Mouse (Mus musculus) forebrain, embryonic 11.5 days (tissue): ENCODE results near the gene Lrrk1. TPM values are rescaled to one million over a fixed set of nuclear protein-coding genes. Genes with fewer than 3 reads are reported as not detected.

Experiments used
- ATAC-seq: fragments of 200-750 bp; cut with Nextera tagmentation; replicated peaks from 2 replicates; pipeline ENCODE4 v1.8.0; 2017; ENCODE audit warnings: moderate TSS enrichment; ENCODE audit not compliant: low FRiP score
- DNase-seq: peaks from one replicate; pipeline ENCODE4 v3.0.0-alpha.2; 2017; ENCODE audit warnings: low spot score
- H3K27ac ChIP-seq: fragments of 300-500 bp; sonication (generic); 2 replicates; pipeline ENCODE4 v1.5.1; 2014; ENCODE audit warnings: low read depth, low read length
- H3K27me3 ChIP-seq: fragments of 300-500 bp; sonication (generic); 2 replicates; pipeline ENCODE4 v1.6.1; 2014; ENCODE audit warnings: mild to moderate bottlenecking, low read length, mixed read lengths; ENCODE audit not compliant: control insufficient read depth, insufficient read depth
- H3K36me3 ChIP-seq: fragments of 300-500 bp; sonication (generic); 2 replicates; pipeline ENCODE4 v1.6.1; 2014; ENCODE audit warnings: mild to moderate bottlenecking, low read length, moderate library complexity, mixed read lengths; ENCODE audit not compliant: control insufficient read depth, insufficient read depth
- H3K4me1 ChIP-seq: fragments of 300-500 bp; sonication (generic); replicated peaks from 2 replicates; pipeline ENCODE4 v1.6.1; 2014; ENCODE audit warnings: low read length, mixed read lengths; ENCODE audit not compliant: control insufficient read depth, insufficient read depth
- H3K4me2 ChIP-seq: fragments of 300-500 bp; sonication (generic); 2 replicates; pipeline ENCODE4 v1.6.1; 2014; ENCODE audit warnings: low read depth, mild to moderate bottlenecking, low read length, moderate library complexity, mixed read lengths; ENCODE audit not compliant: severe bottlenecking
- H3K4me3 ChIP-seq: fragments of 300-500 bp; sonication (generic); 2 replicates; pipeline ENCODE4 v1.5.1; 2014; ENCODE audit warnings: low read depth, low read length
- H3K9ac ChIP-seq: fragments of 300-500 bp; sonication (generic); 2 replicates; pipeline ENCODE4 v1.6.1; 2014; ENCODE audit warnings: low read length
- H3K9me3 ChIP-seq: fragments of 300-500 bp; sonication (generic); 2 replicates; pipeline ENCODE4 v1.6.1; 2016; ENCODE audit warnings: low read length, mixed read lengths; ENCODE audit not compliant: control insufficient read depth
- WGBS: fragments of 180-500 bp; shearing (Covaris S2); extraction: QIAGEN DNeasy Blood & Tissue Kit; methylation state at CpG from one replicate; pipeline ENCODE4 v1.1.7; 2014; 5-methylcytosine and 5-hydroxymethylcytosine counted together
- polyA plus RNA-seq: library from polyadenylated mRNA; unstranded; fragments of >200 nt; fragmentation: Nextera tagmentation; extraction: Ambion mirVana; gene quantifications from 2 replicates; pipeline ENCODE4 v1.2.1, GENCODE M21; 2014

Lrrk1 gene
- polyA plus RNA-seq, 1 experiment from 2014 or later, result 3.3 TPM

DNA sequence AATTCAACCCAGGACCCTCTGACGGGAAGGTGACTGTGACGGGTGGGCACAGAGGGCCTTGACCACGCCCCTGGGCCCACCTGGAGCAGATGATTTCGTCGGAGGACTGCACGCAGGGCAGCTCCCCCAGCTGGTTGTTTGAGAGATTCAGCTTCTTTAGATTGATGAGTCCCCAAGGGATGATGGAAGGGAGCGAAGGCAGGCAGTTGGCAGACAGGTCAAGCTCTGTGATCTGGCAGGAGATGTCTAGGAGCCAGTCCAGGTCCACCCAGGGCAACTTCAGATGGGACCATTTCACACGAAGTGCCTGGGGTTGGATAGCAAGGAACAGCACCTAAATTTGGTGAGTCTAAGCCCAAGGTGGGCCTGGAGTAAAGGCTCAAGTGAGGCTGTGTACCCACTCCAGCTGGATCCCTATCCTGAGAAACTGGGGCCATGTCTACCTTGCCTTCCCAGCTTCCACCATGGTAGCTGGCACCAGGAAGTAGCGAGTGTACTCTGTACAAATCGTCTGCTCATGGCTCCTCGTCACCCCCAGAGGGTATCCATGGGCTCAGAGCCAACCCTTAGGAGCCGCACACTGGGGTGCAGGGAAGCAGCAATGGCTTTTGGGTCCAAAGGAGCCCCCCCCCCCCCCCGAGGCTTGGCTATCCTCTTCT lies 79.4 kb downstream of the Lrrk1 start:
- Histone ChIP-seq H3K9ac (no peak overlapping the region), H3K27ac (no peak overlapping the region), H3K27me3 (no peaks in the 10 kb centered on the region), H3K9me3 (no peaks in the 10 kb centered on the region), H3K4me3 (no peak overlapping the region), H3K4me2 (no peak overlapping the region), H3K4me1 (no peaks in the 10 kb centered on the region), H3K36me3 (no peaks in the 10 kb centered on the region)
- ATAC-seq (no peak), DNase-seq (no peak)
- WGBS, result 76% methylated on average over 13 of the region's 13 CpGs

DNA sequence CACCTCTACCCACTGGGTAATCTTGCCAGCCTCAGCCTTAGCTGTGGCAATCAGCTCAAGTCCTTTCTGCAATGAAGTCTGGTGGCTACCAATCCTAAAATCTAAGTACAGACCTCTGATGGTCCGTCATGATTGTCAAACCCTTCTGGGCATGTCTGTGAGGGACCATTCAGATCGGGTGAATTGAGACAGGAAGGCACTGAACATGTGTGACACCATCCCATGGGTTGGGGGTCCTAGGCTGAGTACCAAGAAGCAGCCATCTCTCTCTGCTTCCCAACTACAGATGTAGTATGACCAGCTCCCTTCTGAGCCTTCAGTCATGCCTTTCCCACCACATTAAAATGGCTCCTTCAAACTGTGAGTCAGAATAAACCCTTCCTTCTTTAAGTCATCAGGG lies 80.4 kb downstream of the Lrrk1 start:
- Histone ChIP-seq H3K4me2 (no peak overlapping the region), H3K4me3 (no peak overlapping the region), H3K27ac (no peak overlapping the region), H3K27me3 (no peaks in the 10 kb centered on the region), H3K9ac (no peak overlapping the region), H3K9me3 (no peaks in the 10 kb centered on the region), H3K4me1 (no peaks in the 10 kb centered on the region), H3K36me3 (no peaks in the 10 kb centered on the region)
- 81% methylated on average over 2 of the region's 2 CpGs for WGBS
- no peak for DNase-seq
- ATAC-seq, result no peak

DNA sequence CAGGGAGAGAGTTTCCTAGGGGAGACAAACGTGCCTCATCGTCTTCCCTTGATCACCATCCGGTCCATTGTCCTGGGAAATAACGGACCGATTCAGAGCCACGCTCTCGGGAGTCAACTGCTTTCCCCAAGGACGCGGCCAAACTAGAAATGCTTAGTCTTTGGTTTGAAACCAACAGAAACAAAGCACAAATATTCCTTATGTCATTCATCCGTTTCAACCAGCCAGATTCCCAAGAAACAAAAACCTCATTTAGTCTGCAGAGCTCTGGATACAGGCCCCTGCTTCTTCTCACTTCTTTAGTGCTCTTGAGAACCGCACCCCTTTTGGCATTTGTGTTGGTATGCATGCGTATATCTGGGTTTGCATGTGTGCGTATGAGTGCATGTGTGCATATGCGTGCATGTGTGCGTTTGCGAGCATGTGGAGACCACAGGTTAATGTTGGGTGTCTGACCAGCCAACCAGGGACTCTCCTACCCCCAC lies 82.4 kb downstream of the Lrrk1 start:
- H3K27ac ChIP-seq, result no peak overlapping the region
- H3K9ac ChIP-seq, result no peak overlapping the region
- no peak overlapping the region for H3K4me2 ChIP-seq
- H3K36me3 ChIP-seq, result no peaks in the 10 kb centered on the region
- no peak overlapping the region for H3K4me3 ChIP-seq
- H3K9me3 ChIP-seq, result no peaks in the 10 kb centered on the region
- no peak for DNase-seq
- no peaks in the 10 kb centered on the region for H3K4me1 ChIP-seq
- no peak for ATAC-seq
- WGBS, result 86% methylated on average over 16 of the region's 16 CpGs
- H3K27me3 ChIP-seq, result no peaks in the 10 kb centered on the region

DNA sequence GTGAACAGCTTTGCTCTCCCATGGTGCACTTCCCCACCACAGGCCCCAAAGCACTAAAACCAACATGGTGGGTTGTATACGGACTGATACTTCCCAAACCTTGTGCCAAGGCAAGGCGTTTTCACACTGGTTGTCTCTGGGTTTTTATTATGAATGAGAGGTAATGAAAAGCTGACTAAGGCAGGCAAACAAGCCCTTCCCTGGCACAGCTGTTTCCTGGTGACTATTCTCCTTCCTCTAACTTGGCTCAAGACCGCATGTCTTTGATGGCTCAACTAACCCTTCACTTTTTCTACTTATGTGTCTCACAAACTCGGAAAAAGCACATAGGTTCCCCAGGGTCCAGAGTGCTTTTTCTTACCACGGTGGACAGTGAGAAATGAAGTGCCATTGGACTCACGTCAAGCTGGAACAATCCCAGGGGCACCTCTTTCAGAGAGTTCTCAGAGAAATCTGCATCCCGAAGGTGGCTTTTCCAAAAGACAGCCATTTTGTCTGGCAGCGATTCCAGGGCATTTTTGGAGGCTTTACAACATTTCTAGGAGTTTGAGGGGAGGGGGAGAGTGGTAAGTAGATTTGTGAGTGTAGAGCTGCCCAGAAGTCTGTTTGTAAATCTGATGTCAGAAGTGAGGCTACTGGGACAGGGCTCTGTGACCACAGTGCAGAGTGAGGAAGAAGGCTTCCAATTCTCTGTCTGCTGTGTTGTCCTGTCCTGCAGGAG lies 83.0 kb downstream of the Lrrk1 start:
- DNase-seq, result no peak
- 89% methylated on average over 8 of the region's 8 CpGs for WGBS
- H3K9ac ChIP-seq, result no peak overlapping the region
- H3K9me3 ChIP-seq, result no peaks in the 10 kb centered on the region
- no peak overlapping the region for H3K4me2 ChIP-seq
- no peaks in the 10 kb centered on the region for H3K36me3 ChIP-seq
- no peak for ATAC-seq
- H3K27me3 ChIP-seq, result no peaks in the 10 kb centered on the region
- no peak overlapping the region for H3K4me3 ChIP-seq
- no peak overlapping the region for H3K27ac ChIP-seq
- no peaks in the 10 kb centered on the region for H3K4me1 ChIP-seq

DNA sequence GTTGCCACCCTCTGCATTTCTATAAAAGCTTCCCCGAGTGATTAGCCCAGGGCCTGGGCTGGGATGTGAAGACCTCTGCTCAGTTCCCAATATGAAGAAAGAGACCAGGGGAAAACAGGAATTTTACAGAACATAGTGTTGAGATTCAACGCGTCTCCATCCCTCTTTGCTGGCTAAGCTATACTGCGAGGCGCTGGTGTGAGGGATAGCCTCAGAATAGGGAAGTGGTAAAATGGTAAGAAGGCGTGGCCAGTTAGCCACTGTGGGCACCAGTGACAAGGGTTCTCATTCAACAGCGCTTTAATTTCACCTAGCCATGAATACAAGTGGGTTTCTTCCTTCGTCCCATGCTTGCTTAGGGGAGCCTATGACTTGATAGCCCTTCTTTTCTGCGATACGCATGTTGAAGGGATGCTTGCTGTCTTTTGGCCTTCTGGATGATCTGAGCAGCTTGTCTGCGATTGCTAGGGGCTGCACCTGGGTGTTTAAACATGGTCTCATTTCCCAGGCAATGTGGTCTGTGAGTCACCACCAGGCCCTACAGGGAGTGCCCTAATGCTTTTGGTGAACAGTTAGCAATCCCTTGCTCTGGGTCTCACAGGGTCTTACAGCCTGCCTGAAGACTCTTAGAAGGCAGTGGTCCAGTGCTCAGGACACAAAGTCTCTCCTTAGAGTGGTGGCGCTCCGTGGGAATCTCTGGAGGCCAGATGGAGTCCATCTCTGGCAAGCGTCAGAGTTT lies 84.1 kb downstream of the Lrrk1 start:
- no peaks in the 10 kb centered on the region for H3K27me3 ChIP-seq
- H3K4me2 ChIP-seq, result no peak overlapping the region
- no peaks in the 10 kb centered on the region for H3K9me3 ChIP-seq
- DNase-seq, result no peak
- WGBS, result 90% methylated on average over 14 of the region's 14 CpGs
- H3K9ac ChIP-seq, result no peak overlapping the region
- no peaks in the 10 kb centered on the region for H3K4me1 ChIP-seq
- no peak overlapping the region for H3K4me3 ChIP-seq
- H3K27ac ChIP-seq, result no peak overlapping the region
- no peaks in the 10 kb centered on the region for H3K36me3 ChIP-seq
- no peak for ATAC-seq

DNA sequence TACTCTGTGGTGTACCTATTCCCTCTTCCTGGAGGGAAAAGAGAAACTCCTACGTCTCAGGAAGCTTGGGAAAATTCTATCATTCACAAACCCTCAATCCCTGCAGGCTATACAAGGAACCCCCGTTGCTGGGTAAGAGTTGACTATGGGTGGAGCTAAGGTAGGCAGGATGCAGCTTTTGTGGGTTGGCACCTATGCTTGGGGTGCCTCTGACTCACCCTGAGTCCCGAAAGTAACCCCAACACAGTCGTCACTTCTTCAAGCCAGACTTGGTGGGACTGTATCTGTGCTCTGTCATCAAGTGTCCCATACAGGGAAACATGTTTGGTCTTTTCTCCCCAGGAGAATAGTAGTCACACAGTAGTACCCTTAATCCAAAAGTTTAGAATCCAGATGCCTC lies 86.7 kb downstream of the Lrrk1 start:
- Histone ChIP-seq H3K36me3 (no peaks in the 10 kb centered on the region), H3K27ac (no peak overlapping the region), H3K4me1 (peaks cover 12% of the 10 kb centered on the region), H3K4me3 (no peak overlapping the region), H3K4me2 (no peak overlapping the region), H3K9me3 (no peaks in the 10 kb centered on the region), H3K9ac (no peak overlapping the region), H3K27me3 (no peaks in the 10 kb centered on the region)
- WGBS, result 76% methylated on average over 4 of the region's 4 CpGs
- no peak for ATAC-seq
- no peak for DNase-seq

DNA sequence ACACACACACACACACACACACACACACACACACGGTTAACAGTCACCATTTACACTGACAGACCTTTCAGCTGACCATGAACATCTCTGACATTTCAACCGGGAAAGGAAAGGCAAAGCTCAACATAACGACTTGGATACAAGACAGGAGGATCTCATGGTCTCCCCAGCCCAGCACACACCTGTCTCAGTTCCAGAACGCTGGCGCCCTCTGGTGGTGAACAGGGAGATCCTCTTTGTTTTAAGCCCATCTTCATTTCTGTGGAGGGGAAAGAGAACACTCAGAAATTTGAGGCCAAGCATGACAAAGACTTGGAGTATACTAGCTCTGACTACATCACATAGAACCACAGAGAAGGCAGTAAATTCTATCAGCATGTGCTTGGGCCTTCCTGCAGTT lies 87.5 kb downstream of the Lrrk1 start:
- Histone ChIP-seq H3K36me3 (no peaks in the 10 kb centered on the region), H3K27ac (no peak overlapping the region), H3K4me1 (peaks cover 15% of the 10 kb centered on the region), H3K4me3 (no peak overlapping the region), H3K9me3 (no peaks in the 10 kb centered on the region), H3K9ac (no peak overlapping the region), H3K4me2 (no peak overlapping the region), H3K27me3 (0 out of 2 replicates have a peak, but pooled peaks cover 4% of the 10 kb centered on the region)
- ATAC-seq (0 out of 2 replicates have a peak, but pooled peaks have one; percentile 49), DNase-seq (peak; percentile 93)
- 11% methylated on average over 5 of the region's 5 CpGs for WGBS

DNA sequence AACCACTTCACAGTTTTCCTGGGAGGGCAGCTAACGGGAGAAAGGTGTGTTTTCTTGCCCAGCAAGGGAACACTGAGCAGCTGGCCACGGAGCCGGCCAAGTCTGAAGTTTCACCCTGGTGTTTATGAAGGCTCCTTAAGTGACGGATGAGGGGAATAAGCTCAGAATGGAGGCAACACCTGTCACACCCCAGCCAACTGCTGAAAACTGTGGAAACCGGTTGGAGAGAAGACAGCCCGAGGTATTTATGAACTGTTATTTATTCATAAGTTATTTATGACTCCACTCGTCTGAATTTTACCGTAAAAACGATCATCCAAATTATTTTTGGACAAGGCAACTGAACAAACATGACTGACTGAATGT lies 90.5 kb downstream of the Lrrk1 start:
- Histone ChIP-seq H3K27me3 (peaks cover 9% of the 10 kb centered on the region; the same call in 1 of the 2 replicates), H3K9ac (peak overlapping the region; percentile 37), H3K36me3 (no peaks in the 10 kb centered on the region)

More for the DNA sequence above, 90.5 kb downstream of the Lrrk1 start:
- WGBS, result 70% methylated on average over 9 of the region's 9 CpGs
- no peak overlapping the region for H3K4me3 ChIP-seq
- no peaks in the 10 kb centered on the region for H3K9me3 ChIP-seq
- ATAC-seq (no peak), DNase-seq (no peak)
- peaks cover 18% of the 10 kb centered on the region for H3K4me1 ChIP-seq
- no peak overlapping the region for H3K4me2 ChIP-seq
- H3K27ac ChIP-seq, result no peak overlapping the region
